Mouse (Mus musculus) kidney, adult 2 months (tissue): Measurements from ENCODE around the gene Fancl.

Source experiments
- CTCF ChIP-seq: fragments of 200-500 bp; conservative IDR thresholded peaks from 2 replicates; pipeline ENCODE4 v1.5.1; 2011; ENCODE audit warnings: low read depth, mild to moderate bottlenecking, control low read depth, low read length, moderate library complexity, mixed read lengths; ENCODE audit not compliant: insufficient read depth, insufficient read length
- POLR2A ChIP-seq: fragments of 200-500 bp; IDR thresholded peaks from one replicate; pipeline ENCODE4 v1.6.1; 2011; ENCODE audit warnings: low read depth, low read length, control low read depth

- TF ChIP-seq CTCF, result no peak
- no peak for TF ChIP-seq POLR2A
Measured at GRCm38 (mm10) chr11:26452693-26453092, 66.8 kb downstream of the Fancl start.
